In genomic region chr1:138346904-138347303, GRCm38 (mm10) we compare ENCODE assay signal across 18 mouse cellular contexts.
A peak's percentile ranks its signal among the peaks of the same experiment; 100 is the strongest.
DNase-seq lines count a peak whose midpoint lies in the region; ATAC-seq and TF ChIP-seq lines count a peak whose summit lies in the region.
"Had no signal": no experiment of that assay in that cellular context is flagged by ENCODE, and none has a peak within 500 bp of the region (broad histone marks: within the 10 kb centered on the region; RNA-seq: fewer than 3 reads in every experiment).

No protein-coding gene starts in this region.

- no peaks in the 10 kb centered on the region for H3K9me3 ChIP-seq in midbrain, embryonic 11.5 days (ENCODE audit: control insufficient read depth, low read length)
- H3K9me3 ChIP-seq in midbrain, embryonic 10.5 days (replicated peaks) = no peaks in the 10 kb centered on the region
- H3K9me3 ChIP-seq: forebrain, embryonic 10.5 days; G1E; neural tube, embryonic 13.5 days had no signal

- intact Hi-C loops in gastrocnemius, adult 2 months (cut with DNase I) = no loop called here
- intact Hi-C loops in gastrocnemius, postnatal 36 days (cut with DNase I) = no loop called here

- H3K4me1 ChIP-seq in kidney, adult 2 months (ENCODE audit: control insufficient read depth, insufficient read depth, low read length) = no peaks in the 10 kb centered on the region
- peaks cover 3% of the 10 kb centered on the region for H3K4me1 ChIP-seq in midbrain, embryonic 11.5 days (ENCODE audit: control insufficient read depth, insufficient read depth, low read length)
- H3K4me1 ChIP-seq in midbrain, embryonic 10.5 days = peaks cover 8% of the 10 kb centered on the region
- H3K4me1 ChIP-seq: neural tube, embryonic 13.5 days had no signal

- H3K36me3 ChIP-seq in kidney, adult 2 months (ENCODE audit: control insufficient read depth, insufficient read depth, low read length) = no peaks in the 10 kb centered on the region
- no peaks in the 10 kb centered on the region for H3K36me3 ChIP-seq in midbrain, embryonic 11.5 days (ENCODE audit: control insufficient read depth, insufficient read depth, low read length)
- no peaks in the 10 kb centered on the region for H3K36me3 ChIP-seq in midbrain, embryonic 10.5 days
- H3K36me3 ChIP-seq: forebrain, embryonic 10.5 days; G1E; neural tube, embryonic 13.5 days had no signal

- no peaks in the 10 kb centered on the region for H3K27me3 ChIP-seq in kidney, adult 2 months (replicated peaks; ENCODE audit: control insufficient read depth, insufficient read depth, low read length)
- no peaks in the 10 kb centered on the region for H3K27me3 ChIP-seq in midbrain, embryonic 11.5 days (ENCODE audit: control insufficient read depth, insufficient read depth, low read length)
- H3K27me3 ChIP-seq in midbrain, embryonic 10.5 days (ENCODE audit: low read depth, poor library complexity, severe bottlenecking) = no peaks in the 10 kb centered on the region
- H3K27me3 ChIP-seq: neural tube, embryonic 13.5 days had no signal

- no peak for ATAC-seq in midbrain, embryonic 11.5 days (ENCODE audit: low FRiP score)
- no peak for ATAC-seq in monocyte, adult 5-6 weeks (replicated peaks; ENCODE audit: insufficient number of reproducible peaks, low FRiP score, low TSS enrichment, poor library complexity, severe bottlenecking)
- ATAC-seq: intestine, embryonic 16.5 days; lung, postnatal 0 days had no signal

- H3K4me3 ChIP-seq in gastrocnemius, adult 2 months = peak overlapping the region; percentile 19; the same call in 1 of the 2 replicates
- no peak overlapping the region for H3K4me3 ChIP-seq in kidney, adult 2 months (ENCODE audit: insufficient read depth, low read depth, low read length)
- no peak overlapping the region for H3K4me3 ChIP-seq in midbrain, embryonic 11.5 days (ENCODE audit: low read depth, low read length)
- no peak overlapping the region for H3K4me3 ChIP-seq in midbrain, embryonic 10.5 days
- H3K4me3 ChIP-seq: neural tube, embryonic 13.5 days had no signal

- 49% methylated on average over 5 of the region's 5 CpGs for WGBS in kidney, adult 2 months
- 81% methylated on average over 5 of the region's 5 CpGs for WGBS in midbrain, embryonic 11.5 days
- WGBS in midbrain, embryonic 10.5 days = 83% methylated on average over 5 of the region's 5 CpGs

- TF ChIP-seq CTCF in gastrocnemius, adult 2 months (IDR thresholded peaks at IDR 0.05) = no peak
- TF ChIP-seq CTCF in kidney, adult 2 months (conservative IDR thresholded peaks at IDR 0.05; ENCODE audit: insufficient read depth, insufficient read length, low read depth, low read length) = no peak

- TF ChIP-seq POLR2A in kidney, adult 2 months (IDR thresholded peaks at IDR 0.05; ENCODE audit: low read depth, low read length) = no peak

- H3K4me2 ChIP-seq in midbrain, embryonic 11.5 days = no peak overlapping the region

- H3K27ac ChIP-seq in gastrocnemius, adult 2 months = peak overlapping the region; percentile 78
- peak overlapping the region; percentile 66; the same call in 1 of the 2 replicates for H3K27ac ChIP-seq in kidney, adult 2 months (ENCODE audit: insufficient read depth, low read depth, low read length)
- H3K27ac ChIP-seq in midbrain, embryonic 11.5 days (ENCODE audit: low read depth, low read length) = no peak overlapping the region
- H3K27ac ChIP-seq in midbrain, embryonic 10.5 days (replicated peaks) = no peak overlapping the region
- H3K27ac ChIP-seq: neural tube, embryonic 13.5 days had no signal

- DNase-seq in gastrocnemius, adult 2 months = peak; percentile 36
- no peak for DNase-seq in gastrocnemius, postnatal 36 days
- peak; percentile 66 for DNase-seq in kidney, adult 2 months
- DNase-seq in kidney, postnatal 10 days = no peak
- DNase-seq in midbrain, embryonic 11.5 days (ENCODE audit: low spot score, missing footprints) = peak; percentile 45
- DNase-seq in midbrain, embryonic 10.5 days (ENCODE audit: low spot score) = no peak
- no peak for DNase-seq in T-cell, adult 2 months (ENCODE audit: low spot score)
- DNase-seq: cerebellum, adult 18-20 months; cerebellum, postnatal 25 days; embryo, embryonic 11 days; liver; thymus, postnatal 14 days had no signal

- no peak overlapping the region for H3K9ac ChIP-seq in midbrain, embryonic 11.5 days (ENCODE audit: low read length)
- H3K9ac ChIP-seq: neural tube, embryonic 13.5 days had no signal

Comparison
In these comparisons a context has a peak if more than half of its experiments do, and no peak if none do; other contexts are left out.
1. DNase-seq: peak in gastrocnemius, adult 2 months (single experiment), kidney, adult 2 months (single experiment) and midbrain, embryonic 11.5 days (single experiment); none in gastrocnemius, postnatal 36 days (0 of 2), kidney, postnatal 10 days (single experiment), midbrain, embryonic 10.5 days (single experiment) and T-cell, adult 2 months (single experiment).
2. H3K27ac ChIP-seq: peak in gastrocnemius, adult 2 months (single experiment) and kidney, adult 2 months (single experiment); none in midbrain, embryonic 11.5 days (single experiment) and midbrain, embryonic 10.5 days (single experiment).